Mouse (Mus musculus): ENCODE measurements at regions not wholly inside any gene's neighbourhood (a gene's known extent, or its start where the extent isn't known, plus 50 kb on each side); places are given as distances from the start of the nearest gene placed in this dataset.

DNA sequence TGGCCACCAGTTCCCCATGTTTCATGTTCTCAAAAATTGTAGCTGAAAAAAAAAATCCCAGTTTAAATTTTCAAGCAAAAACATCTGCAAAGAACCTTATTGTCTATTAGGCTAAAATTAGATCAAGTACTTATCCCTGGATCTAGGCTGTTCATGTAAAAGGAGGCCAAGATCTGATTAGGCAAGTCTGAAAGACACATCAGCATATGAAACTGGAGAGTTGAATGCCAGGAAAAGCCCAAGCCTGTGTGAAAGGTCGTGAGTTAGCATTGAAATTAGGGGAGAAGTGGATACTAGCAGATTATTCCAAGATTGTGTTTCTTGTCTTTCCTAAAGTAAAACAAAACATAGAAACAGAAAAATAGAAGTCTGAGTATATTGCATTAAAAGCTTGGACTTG is 791.7 kb upstream of the Zeb2 start:
- TF ChIP-seq EP300 (IDR thresholded peaks at IDR 0.05; ENCODE audit: low read depth) (no peak), CTCF (IDR thresholded peaks at IDR 0.05; ENCODE audit: low read depth) (no peak)
